Mouse (Mus musculus) hindbrain, postnatal 0 days (tissue): ENCODE measurements at regions not wholly inside any gene's neighbourhood (a gene's known extent, or its start where the extent isn't known, plus 50 kb on each side); places are given as distances from the start of the nearest gene placed in this dataset.

Source experiments
- ATAC-seq: fragments of 200-750 bp; cut with Nextera tagmentation; 2 replicates; pipeline ENCODE4 v1.8.0; 2017; ENCODE audit warnings: mild to moderate bottlenecking, moderate TSS enrichment, moderate library complexity
- DNase-seq: peaks from one replicate; pipeline ENCODE4 v3.0.0-alpha.2; 2015; ENCODE audit warnings: low spot score
- H3K27ac ChIP-seq: fragments of 300-500 bp; sonication (generic); 2 replicates; pipeline ENCODE4 v1.5.1; 2014; ENCODE audit warnings: mild to moderate bottlenecking
- H3K27me3 ChIP-seq: fragments of 300-500 bp; sonication (generic); 2 replicates; pipeline ENCODE4 v1.6.1; 2014; ENCODE audit warnings: low read length, mixed read lengths; ENCODE audit not compliant: insufficient read depth
- H3K36me3 ChIP-seq: fragments of 300-500 bp; sonication (generic); 2 replicates; pipeline ENCODE4 v1.6.1; 2014; ENCODE audit warnings: low read length, mixed read lengths; ENCODE audit not compliant: insufficient read depth
- H3K4me1 ChIP-seq: fragments of 300-500 bp; sonication (generic); 2 replicates; pipeline ENCODE4 v1.6.1; 2014; ENCODE audit warnings: antibody characterized with exemption, low read length, mixed read lengths; ENCODE audit not compliant: insufficient read depth
- H3K4me2 ChIP-seq: fragments of 300-500 bp; sonication (generic); 2 replicates; pipeline ENCODE4 v1.6.1; 2014; ENCODE audit warnings: low read depth, mild to moderate bottlenecking, low read length, moderate library complexity, mixed read lengths
- H3K4me3 ChIP-seq: fragments of 300-500 bp; sonication (generic); 2 replicates; pipeline ENCODE4 v1.5.1; 2014; ENCODE audit warnings: low read length
- H3K9ac ChIP-seq: fragments of 300-500 bp; sonication (generic); replicated peaks from 2 replicates; pipeline ENCODE4 v1.6.1; 2014; ENCODE audit warnings: mild to moderate bottlenecking, low read length, moderate library complexity, mixed read lengths
- H3K9me3 ChIP-seq: fragments of 300-500 bp; sonication (generic); 2 replicates; pipeline ENCODE4 v1.6.1; 2016; ENCODE audit warnings: low read length, mixed read lengths
- CTCF ChIP-seq: IDR thresholded peaks from 2 replicates; pipeline ENCODE4 v1.5.1; 2016; ENCODE audit warnings: antibody characterized with exemption, control low read depth, low read depth
- WGBS: fragments of 180-500 bp; shearing (Covaris S2); extraction: QIAGEN DNeasy Blood & Tissue Kit; methylation state at CpG from one replicate; pipeline ENCODE4 v1.1.7; 2014; 5-methylcytosine and 5-hydroxymethylcytosine counted together

GRCm38 (mm10) chr10:96395017-96395416, 221.8 kb upstream of the Btg1 start:
- Histone ChIP-seq H3K9ac (no peak overlapping the region), H3K4me1 (peaks cover 4% of the 10 kb centered on the region; the same call in 1 of the 2 replicates), H3K4me2 (no peak overlapping the region), H3K27me3 (no peaks in the 10 kb centered on the region), H3K9me3 (no peaks in the 10 kb centered on the region), H3K36me3 (no peaks in the 10 kb centered on the region), H3K4me3 (no peak overlapping the region), H3K27ac (no peak overlapping the region)
- 82% methylated on average over 3 of the region's 3 CpGs for WGBS
- TF ChIP-seq CTCF, result no peak
- ATAC-seq (no peak), DNase-seq (no peak)

- H3K4me1 ChIP-seq, result peaks cover 4% of the 10 kb centered on the region; the same call in 1 of the 2 replicates
- H3K27me3 ChIP-seq, result no peaks in the 10 kb centered on the region
- DNase-seq, result peak; percentile 59
- peak overlapping the region; percentile 16 for H3K4me2 ChIP-seq
- no peak overlapping the region for H3K4me3 ChIP-seq
- no peak overlapping the region for H3K9ac ChIP-seq
- ATAC-seq, result peak; percentile 56
- 52% methylated on average over 13 of the region's 13 CpGs for WGBS
- H3K27ac ChIP-seq, result peak overlapping the region; percentile 11; the same call in 1 of the 2 replicates
- H3K9me3 ChIP-seq, result no peaks in the 10 kb centered on the region
- H3K36me3 ChIP-seq, result no peaks in the 10 kb centered on the region
- TF ChIP-seq CTCF, result no peak
Observed at GRCm38 (mm10) chr10:96397931-96398561, 218.8 kb upstream of the Btg1 start.

DNA sequence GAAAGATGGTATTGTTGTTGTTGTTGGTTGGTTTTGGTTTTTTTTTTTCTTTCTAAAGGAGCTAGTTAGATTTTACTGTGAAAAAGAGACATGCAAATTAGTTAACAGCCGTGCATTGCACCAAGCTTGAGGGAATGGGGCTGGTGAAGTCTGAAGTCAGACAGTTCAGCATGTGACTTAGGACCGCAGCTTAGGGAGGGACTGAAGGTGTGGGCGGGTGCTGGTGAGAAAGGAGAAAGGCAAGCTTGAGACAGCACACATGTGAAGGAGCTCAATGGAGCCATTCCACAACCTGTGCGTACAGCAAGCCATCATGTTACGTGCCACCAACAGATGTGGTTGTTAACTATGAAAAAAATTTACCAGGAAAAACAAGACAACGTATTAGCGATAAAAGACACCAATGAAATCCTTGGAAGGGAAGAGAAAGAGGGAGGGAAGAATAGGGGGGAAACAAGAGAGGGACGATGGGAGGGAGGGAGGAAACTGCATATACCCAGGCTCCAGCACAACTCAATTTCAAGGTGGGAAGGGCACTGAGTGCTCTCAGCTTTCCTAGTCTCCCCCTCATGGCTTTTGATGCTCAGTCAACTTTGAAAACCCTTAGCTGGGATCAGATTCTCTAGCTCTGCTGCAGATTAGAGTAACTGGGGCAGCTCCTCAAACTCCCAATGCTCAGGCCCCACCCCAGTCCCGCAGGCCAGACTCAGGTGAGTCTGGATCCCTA, 218.1 kb upstream of the Btg1 start:
- TF ChIP-seq CTCF, result no peak
- Histone ChIP-seq H3K36me3 (no peaks in the 10 kb centered on the region), H3K4me3 (no peak overlapping the region), H3K9me3 (no peaks in the 10 kb centered on the region), H3K4me1 (peaks cover 4% of the 10 kb centered on the region; the same call in 1 of the 2 replicates), H3K27me3 (no peaks in the 10 kb centered on the region), H3K9ac (no peak overlapping the region), H3K27ac (peak overlapping the region; percentile 49; the same call in 1 of the 2 replicates), H3K4me2 (no peak overlapping the region)
- DNase-seq (peak; percentile 6), ATAC-seq (no peak)
- WGBS, result 70% methylated on average over 9 of the region's 9 CpGs

GRCm38 (mm10) chr10:96399636-96400400, 217.0 kb upstream of the Btg1 start:
- Histone ChIP-seq H3K27ac (peak overlapping the region; percentile 49; the same call in 1 of the 2 replicates), H3K9me3 (no peaks in the 10 kb centered on the region), H3K4me1 (peaks cover 4% of the 10 kb centered on the region; the same call in 1 of the 2 replicates), H3K4me2 (no peak overlapping the region), H3K4me3 (no peak overlapping the region), H3K9ac (no peak overlapping the region), H3K27me3 (no peaks in the 10 kb centered on the region), H3K36me3 (no peaks in the 10 kb centered on the region)
- TF ChIP-seq CTCF, result no peak
- 42% methylated on average over 8 of the region's 8 CpGs for WGBS
- DNase-seq, result peak; percentile 70
- peak; percentile 90 for ATAC-seq

DNA sequence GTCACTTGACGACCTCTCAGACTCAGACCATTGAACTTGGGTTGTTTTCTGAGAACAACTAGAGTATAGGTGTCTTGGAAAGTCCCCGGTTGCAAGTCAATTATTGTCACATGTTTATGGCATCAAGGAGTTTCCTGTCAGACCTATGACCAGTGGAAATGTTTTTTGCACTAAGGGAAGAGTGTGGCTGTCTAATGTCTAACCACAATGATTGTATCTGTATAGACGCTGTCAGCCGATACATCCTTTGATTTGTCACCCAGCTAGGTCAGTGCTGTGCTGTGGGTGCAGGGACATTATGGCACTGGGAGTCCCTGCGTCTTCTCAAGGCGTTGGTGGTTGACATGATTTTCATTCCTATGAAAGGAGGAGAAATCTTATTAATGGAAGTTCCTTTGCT, 216.0 kb upstream of the Btg1 start:
- no peaks in the 10 kb centered on the region for H3K36me3 ChIP-seq
- no peaks in the 10 kb centered on the region for H3K27me3 ChIP-seq
- no peak overlapping the region for H3K4me2 ChIP-seq
- DNase-seq, result no peak
- 93% methylated on average over 6 of the region's 6 CpGs for WGBS
- H3K9ac ChIP-seq, result no peak overlapping the region
- no peaks in the 10 kb centered on the region for H3K9me3 ChIP-seq
- TF ChIP-seq CTCF, result no peak
- H3K27ac ChIP-seq, result no peak overlapping the region
- H3K4me3 ChIP-seq, result no peak overlapping the region
- ATAC-seq, result no peak
- H3K4me1 ChIP-seq, result peaks cover 4% of the 10 kb centered on the region; the same call in 1 of the 2 replicates

DNA sequence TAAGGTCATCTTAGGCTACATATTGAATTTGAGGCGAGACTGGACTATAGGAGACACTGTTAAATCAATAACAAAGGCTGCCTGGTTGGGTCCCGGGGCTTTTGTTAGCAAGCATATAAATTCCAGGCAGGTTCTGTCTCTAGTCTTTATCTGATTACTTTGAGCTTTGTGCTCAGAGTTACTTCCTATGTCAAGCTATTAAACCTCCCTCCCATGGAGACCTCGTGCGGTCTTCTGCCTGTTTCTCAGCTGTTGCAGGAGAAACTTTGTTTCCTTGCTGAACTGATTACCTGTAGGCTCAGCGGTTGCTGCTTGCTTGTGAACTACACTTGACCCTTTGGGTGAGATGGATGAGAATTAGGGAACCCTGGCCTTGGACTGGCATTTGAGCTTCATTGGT, 210.5 kb upstream of the Btg1 start:
- no peak for TF ChIP-seq CTCF
- Histone ChIP-seq H3K27ac (no peak overlapping the region), H3K4me1 (no peaks in the 10 kb centered on the region), H3K4me2 (no peak overlapping the region), H3K36me3 (no peaks in the 10 kb centered on the region), H3K4me3 (no peak overlapping the region), H3K9me3 (no peaks in the 10 kb centered on the region), H3K27me3 (no peaks in the 10 kb centered on the region), H3K9ac (no peak overlapping the region)
- DNase-seq, result no peak
- WGBS, result 58% methylated on average over 5 of the region's 5 CpGs
- ATAC-seq, result no peak
